Mouse (Mus musculus) kidney, adult 11 months (tissue): ENCODE measurements around the gene 1700024P04Rik.
A peak's percentile ranks its signal among the peaks of the same experiment; 100 is the strongest.

ENCODE experiments used
- DNase-seq: peaks from one replicate; pipeline ENCODE4 v3.0.0; 2022

Gene 1700024P04Rik

DNA sequence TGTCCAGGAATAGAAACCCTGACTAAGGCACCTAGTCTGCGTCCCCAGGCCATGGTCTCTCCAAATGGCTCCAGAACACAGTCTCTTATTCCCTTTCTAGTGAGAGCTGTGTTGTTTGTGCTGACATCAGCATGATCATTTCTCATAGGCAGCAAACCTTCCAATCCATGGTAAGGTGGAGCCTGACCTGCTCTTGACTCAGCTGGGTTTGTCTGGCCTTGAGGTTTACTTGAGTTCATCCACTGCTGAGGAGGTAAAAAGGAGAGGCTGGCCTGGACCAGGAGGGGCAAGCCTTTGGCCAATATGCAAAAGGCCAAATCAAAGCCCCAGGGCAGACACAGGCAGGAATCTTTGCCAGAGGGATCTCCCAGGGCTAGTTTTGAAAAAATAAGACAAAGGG, 20.8 kb downstream of the 1700024P04Rik start:
- DNase-seq = peak; percentile 45

DNA sequence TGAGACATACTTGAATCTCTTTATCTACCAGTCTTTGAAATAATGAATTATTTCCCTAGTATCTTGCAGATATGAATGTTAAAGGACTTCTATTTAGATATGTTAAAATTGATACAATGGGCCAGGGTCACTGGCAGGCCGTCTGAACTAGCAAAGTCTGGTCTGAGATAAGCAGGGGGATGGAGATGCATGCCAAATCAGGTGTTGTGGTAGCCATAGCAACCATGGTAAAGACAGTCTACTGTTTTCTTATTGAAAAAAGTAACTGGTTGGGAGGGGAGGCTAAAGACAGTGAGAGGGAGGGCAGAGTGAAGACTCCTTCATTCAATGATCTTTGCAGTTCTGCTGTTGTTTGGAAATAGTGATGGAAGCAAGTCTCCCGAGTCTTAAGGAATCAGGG, 26.2 kb downstream of the 1700024P04Rik start:
- DNase-seq = no peak

DNA sequence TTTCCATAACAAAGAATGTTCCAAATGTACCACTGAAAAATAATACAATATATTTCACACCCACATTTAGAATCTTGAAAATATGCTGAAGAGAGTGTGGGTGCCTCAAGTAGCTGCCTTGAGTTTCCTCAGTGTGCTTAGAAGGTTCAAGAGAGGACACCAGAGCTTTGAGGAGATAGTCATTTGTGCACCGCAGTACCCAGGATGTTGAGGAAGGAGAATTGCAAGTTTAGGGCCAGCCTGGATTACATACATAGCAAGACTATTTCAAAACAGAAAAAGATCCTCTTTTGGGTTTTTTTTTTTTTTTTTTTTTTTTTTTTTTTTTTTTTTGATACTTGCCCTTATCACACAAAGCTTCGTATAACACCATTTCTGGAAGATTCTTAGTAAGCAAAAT, 28.2 kb downstream of the 1700024P04Rik start:
- DNase-seq = no peak

DNA sequence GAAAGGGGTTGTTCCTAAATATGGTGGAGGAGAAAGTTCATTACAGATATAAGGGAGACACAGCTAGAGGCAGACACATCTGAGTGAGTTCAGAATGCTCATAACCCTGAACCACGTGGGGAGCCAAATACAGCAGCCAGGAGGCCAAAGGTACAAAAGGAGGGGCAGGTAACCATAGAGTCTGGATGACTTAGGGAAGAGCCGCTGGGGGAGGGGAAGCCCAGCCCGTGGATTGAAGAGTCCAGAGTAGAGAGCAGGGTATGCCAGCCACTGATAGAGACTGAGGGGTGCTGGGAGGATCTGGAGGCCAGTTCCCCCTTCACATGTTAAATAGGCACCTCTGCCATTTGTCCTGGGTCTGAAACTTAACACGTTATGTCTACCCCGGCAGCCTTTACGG, 28.7 kb downstream of the 1700024P04Rik start:
- DNase-seq = peak; percentile 88

DNA sequence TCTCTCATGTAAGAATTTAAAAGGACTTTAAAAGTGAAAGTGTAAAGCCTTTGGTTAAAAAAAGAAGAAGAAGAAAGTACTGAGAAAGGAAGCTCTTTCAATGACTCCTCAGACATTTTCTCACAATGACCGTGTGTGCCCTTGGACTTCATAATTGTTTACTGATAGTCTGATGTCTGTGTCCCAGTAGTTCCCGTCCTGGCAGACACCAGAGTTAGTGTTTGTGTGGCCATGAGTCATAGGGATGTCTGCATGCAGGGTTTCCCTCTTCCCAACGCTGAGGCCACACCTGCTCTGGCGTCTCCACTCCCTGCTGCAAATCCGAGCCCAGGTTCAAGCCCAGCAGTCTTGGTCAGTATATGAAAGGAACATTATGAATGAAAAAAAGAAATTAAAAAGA, 29.1 kb downstream of the 1700024P04Rik start:
- no peak for DNase-seq

DNA sequence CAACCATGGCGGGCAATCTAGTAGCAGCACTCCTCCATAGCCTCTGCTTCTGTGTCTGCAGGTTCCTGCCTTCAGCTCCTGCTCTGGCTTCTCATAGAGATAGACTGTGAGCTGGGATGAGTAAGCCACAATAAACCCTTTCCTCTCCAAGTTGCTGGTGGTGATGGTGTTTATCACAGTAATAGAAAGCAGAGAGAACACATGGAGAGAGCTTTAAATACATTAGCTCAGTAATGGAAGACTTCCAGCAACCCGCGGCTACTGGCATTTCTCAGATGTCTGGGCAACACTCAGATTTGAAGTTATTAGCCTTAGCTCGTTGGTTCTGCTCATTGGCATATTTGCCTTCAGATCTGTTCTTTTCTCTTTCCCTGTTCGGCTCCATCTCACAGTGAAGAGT, 30.5 kb downstream of the 1700024P04Rik start:
- peak; percentile 15 for DNase-seq

DNA sequence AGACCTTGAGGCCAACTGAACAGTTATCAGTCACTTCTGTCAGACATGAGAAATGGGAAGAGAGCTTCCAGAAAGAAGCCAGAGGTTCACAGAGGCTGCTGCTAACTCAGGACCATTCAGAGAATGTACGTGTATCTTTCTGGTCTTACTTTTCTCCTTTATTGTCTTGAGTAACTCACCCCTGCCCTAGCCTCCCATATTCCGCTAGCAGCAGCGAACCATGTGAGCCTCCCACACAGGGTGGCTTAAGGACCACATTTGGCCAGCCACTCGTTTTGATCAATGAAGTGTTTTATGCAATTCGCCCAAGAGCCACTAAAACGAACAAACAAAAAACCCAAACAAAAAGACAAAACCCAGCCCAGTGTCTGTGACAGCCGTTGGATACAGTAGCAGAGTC, 32.4 kb downstream of the 1700024P04Rik start:
- DNase-seq = no peak

DNA sequence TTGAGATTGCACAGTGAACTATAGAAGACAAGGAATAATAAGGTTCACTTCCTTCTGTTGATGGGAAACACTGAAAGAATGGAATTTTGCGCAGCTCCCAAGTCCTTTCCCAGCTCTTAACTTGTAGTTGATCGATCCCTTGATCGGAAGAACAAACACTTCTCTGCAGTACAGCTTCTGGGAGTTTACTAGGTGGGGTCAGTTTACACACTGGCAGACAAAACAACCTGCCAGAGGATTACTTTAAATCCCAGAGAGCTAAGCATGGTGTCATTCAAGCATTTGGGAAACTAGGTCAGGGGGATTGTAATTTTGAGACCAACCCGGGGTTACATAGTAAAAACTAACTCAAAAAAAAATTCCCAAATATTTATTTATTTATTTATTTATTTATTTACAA, 36.2 kb downstream of the 1700024P04Rik start:
- DNase-seq = no peak

DNA sequence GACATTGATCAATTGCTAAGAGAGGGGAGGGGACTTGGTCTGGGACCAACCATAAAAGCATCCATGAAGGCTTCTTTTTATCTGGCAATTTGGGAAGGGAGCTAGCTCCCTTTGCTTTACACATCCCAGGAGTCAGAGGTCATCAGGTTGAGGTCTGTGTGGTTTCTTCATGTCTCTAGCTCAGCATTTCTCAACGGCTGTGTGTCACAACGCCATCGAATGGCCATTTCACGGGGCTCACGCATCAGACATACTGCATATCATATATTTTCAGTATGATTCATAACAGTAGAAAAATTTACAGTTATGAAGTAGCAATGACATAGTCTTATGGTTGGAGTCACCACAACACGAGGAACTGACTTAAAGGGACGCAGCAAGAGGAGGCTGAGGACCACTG, 37.9 kb downstream of the 1700024P04Rik start:
- no peak for DNase-seq

DNA sequence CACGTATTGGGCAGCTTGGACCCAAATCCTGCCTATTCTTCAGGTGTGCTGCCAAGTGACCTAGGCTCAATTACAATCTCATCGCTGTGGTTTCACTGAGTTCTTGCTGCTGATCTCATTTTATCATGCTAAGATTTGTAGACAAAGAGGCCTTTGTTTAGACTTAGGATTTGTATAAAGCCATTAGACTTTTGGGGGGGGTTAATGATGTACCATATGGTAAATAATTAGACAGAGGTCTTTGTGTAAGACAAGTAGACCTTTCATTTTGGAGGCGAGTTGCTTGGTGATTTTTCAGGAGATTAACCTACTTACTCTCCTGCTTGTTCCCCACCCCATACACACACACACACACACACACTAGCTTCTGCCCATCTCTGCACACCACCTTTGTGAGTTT, 38.5 kb downstream of the 1700024P04Rik start:
- DNase-seq = no peak

GRCm38 (mm10) chr13:98945381-98945780, 39.0 kb downstream of the 1700024P04Rik start:
- DNase-seq = no peak

- peak; percentile 67 for DNase-seq
Observed at GRCm38 (mm10) chr13:98944620-98945081, 39.7 kb downstream of the 1700024P04Rik start.

- DNase-seq = peak; percentile 27
Observed at GRCm38 (mm10) chr13:98942360-98942759, 42.0 kb downstream of the 1700024P04Rik start.

GRCm38 (mm10) chr13:98941829-98942343, 42.5 kb downstream of the 1700024P04Rik start:
- DNase-seq = peak; percentile 82

- DNase-seq = no peak
Observed at GRCm38 (mm10) chr13:98937108-98937507, 47.3 kb downstream of the 1700024P04Rik start.
